Mouse (Mus musculus) bone marrow macrophage, adult 2 months (primary cell): ENCODE data around the gene Tmem121b.

ENCODE experiments used
- CTCF ChIP-seq: IDR thresholded peaks from 2 replicates; pipeline ENCODE4 v1.5.1; 2012; ENCODE audit warnings: low read depth, mild to moderate bottlenecking, low read length, moderate library complexity
- POLR2A ChIP-seq: IDR thresholded peaks from 2 replicates; pipeline ENCODE4 v1.6.1; 2012; ENCODE audit warnings: mild to moderate bottlenecking, low read depth, low read length, borderline replicate concordance

DNA sequence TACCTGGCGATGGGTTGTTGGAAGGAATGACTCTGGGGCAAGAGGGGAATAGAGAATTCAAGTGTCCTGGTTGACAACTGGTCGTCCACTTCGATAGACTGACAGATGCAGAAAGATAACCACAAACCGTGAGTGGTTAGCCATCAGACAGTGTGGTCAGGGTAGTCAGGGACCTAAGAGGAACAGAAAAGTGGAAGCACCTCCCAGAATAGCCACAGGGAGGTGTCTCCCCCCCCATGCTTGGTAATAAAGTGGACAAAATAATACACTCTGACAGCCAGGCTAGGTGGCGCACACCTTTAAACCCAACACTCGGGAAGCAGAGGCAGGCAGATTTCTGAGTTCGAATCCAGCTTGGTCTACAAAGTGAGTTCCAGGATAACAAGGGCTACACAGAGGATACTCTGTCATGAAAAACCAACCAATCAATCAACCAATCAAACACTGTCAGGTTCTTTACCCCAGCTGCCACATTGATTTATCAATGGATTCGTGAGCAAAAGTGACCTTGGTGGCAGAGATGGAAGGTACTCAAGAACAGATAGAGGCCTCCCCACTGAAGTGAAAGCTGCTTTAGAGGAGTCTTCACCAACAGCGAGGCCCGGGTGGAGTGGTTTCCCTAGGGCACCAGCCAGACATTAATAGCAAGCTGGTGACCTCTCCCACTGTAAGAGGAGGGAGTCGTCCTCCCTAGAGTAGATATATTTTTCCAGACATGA is 41.1 kb downstream of the Tmem121b start:
- TF ChIP-seq CTCF (no peak), POLR2A (no peak)
